Mouse (Mus musculus) fibroblast of lung, adult 2 months (primary cell): ENCODE measurements around the gene Slc30a9.
A peak's percentile ranks its signal among the peaks of the same experiment; 100 is the strongest.

Experiments
- DNase-seq: peaks from one replicate; pipeline ENCODE4 v3.0.0-alpha.2; 2011; ENCODE audit warnings: low read depth

Gene Slc30a9

GRCm38 (mm10) chr5:67312522-67312851, 5.7 kb downstream of the Slc30a9 start:
- no peak for DNase-seq

DNA sequence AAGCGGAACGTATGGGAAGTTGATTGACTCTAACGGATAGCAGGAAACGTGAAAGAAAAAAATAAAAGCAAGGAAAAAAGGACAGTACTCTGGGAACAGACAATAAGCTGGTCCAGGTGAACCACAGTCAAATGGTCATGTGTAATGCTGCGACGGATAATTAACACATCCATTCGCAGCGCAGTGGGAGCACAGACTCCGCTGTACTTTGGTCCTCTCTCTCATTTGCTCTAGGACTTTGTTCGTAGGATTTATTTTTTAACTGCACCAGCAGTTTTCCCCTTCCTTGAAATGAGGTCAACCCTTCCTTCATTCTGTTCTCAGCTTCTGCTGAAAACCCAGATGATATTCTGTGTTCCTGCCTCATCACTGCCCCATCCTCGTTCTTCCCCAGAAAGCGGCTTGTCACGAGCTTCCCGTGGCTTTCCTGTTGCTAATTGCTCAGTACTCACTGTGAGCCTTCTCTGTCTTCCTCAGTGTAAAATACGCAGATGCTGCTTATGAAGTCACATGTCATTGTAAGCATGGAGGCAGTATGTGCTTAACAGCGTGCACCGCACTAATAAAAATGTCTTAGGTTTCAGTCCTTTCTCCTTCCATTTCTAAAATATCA, 15.0 kb downstream of the Slc30a9 start:
- DNase-seq, result no peak

GRCm38 (mm10) chr5:67324032-67324431, 17.3 kb downstream of the Slc30a9 start:
- no peak for DNase-seq

GRCm38 (mm10) chr5:67340811-67341210, 34.1 kb downstream of the Slc30a9 start:
- no peak for DNase-seq

- no peak for DNase-seq
Observed at GRCm38 (mm10) chr5:67347060-67347459, 40.3 kb downstream of the Slc30a9 start.

- DNase-seq, result no peak
Observed at GRCm38 (mm10) chr5:67348949-67349348, 42.2 kb downstream of the Slc30a9 start.

- DNase-seq, result no peak
Observed at GRCm38 (mm10) chr5:67362316-67362715, 55.6 kb downstream of the Slc30a9 start.

DNA sequence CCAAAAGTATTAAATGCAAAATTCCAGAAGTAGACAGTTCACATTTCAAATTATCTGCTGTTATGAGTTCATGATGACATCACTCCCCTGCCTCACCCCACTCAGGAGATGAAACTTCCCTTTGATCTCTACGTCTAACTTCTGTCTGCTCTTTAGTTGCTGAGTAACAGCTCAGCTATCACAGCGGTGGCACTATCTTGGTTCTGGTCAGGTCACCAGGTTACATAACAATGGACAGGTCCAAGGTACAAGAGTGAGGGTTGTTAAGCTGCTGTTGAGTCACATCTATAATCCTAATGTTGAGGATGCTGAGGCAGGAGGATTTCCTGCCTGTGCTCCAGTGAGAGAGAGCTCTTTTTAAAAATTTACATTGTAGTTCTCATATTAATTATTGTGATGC, 56.2 kb downstream of the Slc30a9 start:
- DNase-seq, result no peak

DNA sequence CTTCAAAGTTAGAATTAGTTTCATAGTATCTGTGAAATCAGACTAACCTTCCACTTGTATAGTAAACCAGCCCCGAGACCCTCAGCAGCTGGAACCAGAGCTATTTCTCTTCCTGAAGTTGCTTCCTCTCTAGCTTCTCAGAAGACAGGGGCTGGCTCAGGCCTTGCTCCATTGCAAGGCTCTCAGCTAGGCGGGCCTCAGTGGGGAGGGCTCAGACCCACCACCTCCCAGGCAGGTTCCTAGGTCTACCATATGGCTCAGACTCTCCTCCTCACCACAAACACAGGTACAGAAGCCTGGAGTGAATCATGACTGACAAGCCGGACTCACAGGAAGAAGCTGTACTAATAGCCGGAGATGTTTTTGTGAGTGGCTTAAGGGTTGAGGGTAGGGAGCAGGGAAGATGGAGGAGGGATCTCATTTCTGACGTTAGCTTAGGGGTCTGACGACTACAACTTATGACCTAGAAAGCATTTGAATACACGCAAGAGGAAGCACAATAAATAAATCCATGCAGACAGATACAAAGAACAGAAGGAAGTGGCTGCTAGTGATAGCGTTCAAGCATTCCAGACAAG, 70.4 kb downstream of the Slc30a9 start:
- no peak for DNase-seq

- no peak for DNase-seq
Observed at GRCm38 (mm10) chr5:67381690-67382089, 74.9 kb downstream of the Slc30a9 start.

DNA sequence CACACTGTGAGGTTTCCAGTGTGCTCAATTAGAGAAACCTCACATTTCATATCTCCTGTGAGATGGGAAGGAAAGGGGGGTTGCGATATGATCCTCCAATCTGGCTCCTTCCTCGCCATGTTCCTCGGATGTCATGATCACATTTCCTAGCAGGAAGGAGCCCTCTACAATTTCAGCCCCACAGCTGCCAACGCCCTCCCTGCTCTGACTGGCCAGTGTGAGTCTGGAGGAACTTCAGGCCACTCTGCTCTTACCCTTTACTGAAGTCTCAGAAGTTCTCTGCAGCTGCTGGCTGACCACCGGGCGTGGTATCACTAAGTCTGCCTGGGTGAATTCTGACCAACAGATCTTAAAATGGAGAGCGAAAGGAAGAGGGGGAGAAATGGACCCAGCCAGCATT, 75.8 kb downstream of the Slc30a9 start:
- no peak for DNase-seq

GRCm38 (mm10) chr5:67393951-67394350, 87.2 kb downstream of the Slc30a9 start:
- peak; percentile 40 for DNase-seq

DNA sequence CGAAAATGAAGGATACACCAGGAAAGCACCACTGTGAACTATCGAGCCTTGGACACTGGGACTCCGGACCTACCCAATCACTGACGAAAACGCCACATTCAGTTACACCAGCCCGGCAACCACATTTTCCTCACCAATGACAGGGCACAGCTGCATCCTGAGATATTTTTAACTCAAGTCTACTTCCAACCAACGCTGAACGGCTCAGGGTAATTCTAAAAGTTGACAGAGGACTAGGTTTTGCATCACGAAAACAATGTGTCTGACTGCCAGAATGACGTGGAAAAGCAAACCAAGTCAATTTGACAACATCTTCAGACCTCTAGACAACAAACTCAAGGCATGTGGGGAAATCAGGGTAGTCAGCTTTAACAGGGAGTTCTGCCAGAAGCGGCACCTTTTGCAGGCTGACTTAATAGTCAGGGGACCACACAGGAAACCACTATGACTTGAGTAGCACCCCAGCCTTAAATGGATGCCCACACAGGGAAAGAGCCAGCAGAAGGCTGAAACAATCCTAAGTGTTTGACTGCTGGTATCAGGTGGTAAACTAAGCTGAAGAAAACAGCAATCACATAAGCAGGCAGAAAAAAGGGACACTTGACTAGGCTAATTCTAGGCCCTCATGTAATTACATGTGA, 88.6 kb downstream of the Slc30a9 start:
- no peak for DNase-seq

DNA sequence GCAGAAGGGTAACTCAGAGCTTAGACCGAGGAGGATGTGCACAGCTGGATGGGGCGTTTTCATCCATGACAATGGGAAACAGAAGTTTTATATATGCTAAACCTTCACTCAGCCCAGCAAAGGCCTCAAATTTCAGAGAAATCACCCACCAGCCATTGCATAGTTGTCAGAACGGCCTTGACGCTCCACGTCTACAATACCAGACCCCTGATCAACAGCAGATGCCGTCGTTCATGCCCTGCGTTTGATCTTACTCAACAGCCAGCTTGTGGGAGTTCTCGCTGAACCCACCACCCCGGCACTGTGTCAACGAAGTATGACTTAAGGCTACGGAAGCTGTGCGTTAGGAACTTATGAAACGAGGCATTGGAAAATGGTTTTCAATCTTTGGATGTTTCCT, 90.4 kb downstream of the Slc30a9 start:
- no peak for DNase-seq

- DNase-seq, result no peak
Observed at GRCm38 (mm10) chr5:67399876-67400607, 93.3 kb downstream of the Slc30a9 start.

- no peak for DNase-seq
Observed at GRCm38 (mm10) chr5:67400608-67401480, 94.1 kb downstream of the Slc30a9 start.

DNA sequence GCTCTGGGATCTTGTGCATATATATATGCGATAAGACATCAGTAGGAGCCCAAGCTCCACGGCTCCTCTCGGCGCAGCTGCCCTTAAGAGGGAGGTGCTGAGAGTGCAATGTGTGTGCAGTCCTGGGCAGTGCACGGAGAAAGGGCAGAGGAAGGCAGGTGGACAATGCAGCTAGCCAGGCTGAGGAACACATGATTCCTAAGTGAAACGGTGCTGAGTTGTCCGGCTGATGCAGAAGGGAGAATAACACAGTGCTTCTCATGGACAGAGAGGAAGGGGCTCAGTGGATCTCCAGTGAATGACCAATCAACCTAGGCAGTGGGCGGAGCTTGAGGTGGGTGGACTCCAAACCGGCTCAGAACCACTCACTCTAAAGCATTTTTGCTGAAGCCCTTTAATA, 94.9 kb downstream of the Slc30a9 start:
- no peak for DNase-seq

DNA sequence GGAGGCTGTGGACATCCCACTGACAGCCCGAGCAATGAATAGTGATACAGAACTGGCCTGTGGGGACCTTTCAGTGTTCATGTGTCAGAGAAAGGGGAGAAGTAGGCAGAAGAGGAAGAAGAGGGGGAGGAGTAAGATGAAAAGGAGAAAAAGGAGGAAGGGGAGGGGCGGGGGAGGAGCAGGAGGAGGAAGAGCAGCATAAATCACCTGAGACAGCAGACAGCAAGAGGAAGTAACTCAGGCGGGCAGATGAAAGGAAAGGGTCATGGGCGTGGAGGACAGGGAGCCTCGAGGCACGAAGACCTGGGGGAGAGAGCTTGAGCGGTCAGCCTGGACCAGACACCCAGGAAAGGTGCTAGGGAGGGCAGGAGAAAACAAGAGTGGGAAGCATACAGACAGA, 97.6 kb downstream of the Slc30a9 start:
- DNase-seq, result no peak

DNA sequence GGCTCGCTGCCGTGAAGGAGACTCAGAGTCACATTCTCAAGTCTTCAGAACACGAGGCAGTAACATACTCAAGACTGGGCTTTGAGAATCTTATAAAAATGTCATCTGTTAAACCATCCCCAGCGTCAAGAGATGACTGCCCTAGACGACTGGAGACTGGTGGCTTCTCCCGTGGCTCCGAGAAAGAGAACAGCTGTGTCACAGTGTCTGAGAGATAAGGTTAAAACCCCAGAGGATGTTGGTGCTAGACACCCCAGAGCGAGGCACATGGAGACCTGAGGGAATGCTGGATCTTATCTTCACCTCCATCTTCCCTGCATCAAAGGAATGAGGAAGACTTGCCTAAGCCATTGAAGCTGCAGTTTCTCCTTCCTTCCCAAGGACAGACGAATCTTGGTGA, 98.2 kb downstream of the Slc30a9 start:
- no peak for DNase-seq
